In the genomic region with DNA sequence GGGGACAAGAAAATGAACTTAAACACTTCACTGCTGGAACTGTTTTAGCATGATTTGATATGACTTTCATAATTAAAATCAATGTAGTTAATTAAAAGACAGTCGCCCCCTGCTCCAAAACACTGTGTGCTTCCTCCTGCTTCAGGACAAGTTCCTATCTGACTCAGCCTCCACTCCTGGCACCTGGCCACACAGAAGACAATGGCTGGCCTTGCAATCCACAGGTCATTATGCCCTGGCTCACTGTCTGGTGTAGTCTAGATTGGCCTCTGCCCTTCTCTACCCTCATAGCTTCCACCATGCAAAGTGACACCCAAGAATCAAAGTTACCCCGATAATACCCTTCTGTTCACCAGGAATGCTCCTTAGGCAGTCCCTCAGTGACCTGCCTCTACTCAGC, we compare ENCODE assay signal across 11 mouse cellular contexts. TPM values are rescaled to one million over a fixed set of nuclear protein-coding genes. Genes with fewer than 3 reads are reported as not detected.
DNase-seq lines count a peak whose midpoint lies in the region; ATAC-seq and TF ChIP-seq lines count a peak whose summit lies in the region.
"Had no signal": no experiment of that assay in that cellular context is flagged by ENCODE, and none has a peak within 500 bp of the region (broad histone marks: within the 10 kb centered on the region; RNA-seq: fewer than 3 reads in every experiment).

No protein-coding gene starts in this region.

- intact Hi-C loops in heart, adult 2 months (cut with DNase I): loop anchor here (2.0 to 10.0 kb wide), 2 partner anchors 26 to 190 kb away; a partner anchor contains a TSS

- H3K4me1 ChIP-seq in heart, adult 2 months (ENCODE audit: control insufficient read depth, insufficient read depth, low read length): peaks cover 9% of the 10 kb centered on the region; the same call in 1 of the 2 replicates
- H3K4me1 ChIP-seq in heart, embryonic 11.5 days (ENCODE audit: control insufficient read depth, insufficient read depth, low read length): peaks cover 9% of the 10 kb centered on the region
- H3K4me1 ChIP-seq in neural tube, embryonic 15.5 days: no peaks in the 10 kb centered on the region
- H3K4me1 ChIP-seq: forebrain, embryonic 13.5 days; midbrain, embryonic 13.5 days had no signal

- H3K4me3 ChIP-seq in heart, adult 2 months: no peak overlapping the region
- no peak overlapping the region for H3K4me3 ChIP-seq in heart, embryonic 11.5 days (ENCODE audit: low read depth, low read length)
- no peak overlapping the region for H3K4me3 ChIP-seq in neural tube, embryonic 15.5 days (replicated peaks)
- H3K4me3 ChIP-seq: forebrain, embryonic 13.5 days; midbrain, embryonic 13.5 days had no signal

- H3K9me3 ChIP-seq in heart, embryonic 11.5 days (replicated peaks; ENCODE audit: control insufficient read depth, low read length): no peaks in the 10 kb centered on the region
- no peaks in the 10 kb centered on the region for H3K9me3 ChIP-seq in neural tube, embryonic 15.5 days (replicated peaks)
- H3K9me3 ChIP-seq: forebrain, embryonic 13.5 days; midbrain, embryonic 13.5 days had no signal

- 43% methylated on average over 2 of the region's 2 CpGs for WGBS in heart, adult 2 months
- WGBS in heart, embryonic 11.5 days (ENCODE audit: insufficient replicate concordance): 77% methylated on average over 2 of the region's 2 CpGs
- WGBS in neural tube, embryonic 15.5 days: 81% methylated on average over 2 of the region's 2 CpGs

- no peaks in the 10 kb centered on the region for H3K27me3 ChIP-seq in heart, adult 2 months (ENCODE audit: control insufficient read depth, insufficient read depth, low read length)
- no peaks in the 10 kb centered on the region for H3K27me3 ChIP-seq in heart, embryonic 11.5 days (ENCODE audit: control insufficient read depth, insufficient read depth, low read length)
- no peaks in the 10 kb centered on the region for H3K27me3 ChIP-seq in neural tube, embryonic 15.5 days (replicated peaks)
- H3K27me3 ChIP-seq: forebrain, embryonic 13.5 days; midbrain, embryonic 13.5 days had no signal

- peak; percentile 56 to 62 for DNase-seq in heart, adult 2 months
- peak; percentile 15 for DNase-seq in 416B (ENCODE audit: low read depth)
- DNase-seq in adrenal gland, postnatal 10 days: peak; percentile 75
- peak; percentile 66 for DNase-seq in kidney, postnatal 14 days
- no peak for DNase-seq in spleen, adult 18-20 months
- DNase-seq in layer of hippocampus, adult 9-11 months: no peak
- DNase-seq: thymus, adult 2 months had no signal

- H3K27ac ChIP-seq in heart, adult 2 months: peak overlapping the region; percentile 31; the same call in 1 of the 2 replicates
- H3K27ac ChIP-seq in heart, embryonic 11.5 days (ENCODE audit: low read depth, low read length): no peak overlapping the region
- no peak overlapping the region for H3K27ac ChIP-seq in neural tube, embryonic 15.5 days (replicated peaks)
- H3K27ac ChIP-seq: forebrain, embryonic 13.5 days; midbrain, embryonic 13.5 days had no signal

- no peak overlapping the region for H3K9ac ChIP-seq in heart, adult 2 months (ENCODE audit: low read depth, low read length)
- H3K9ac ChIP-seq in heart, embryonic 11.5 days (ENCODE audit: low read depth, low read length): no peak overlapping the region
- H3K9ac ChIP-seq in neural tube, embryonic 15.5 days (replicated peaks): no peak overlapping the region
- H3K9ac ChIP-seq: forebrain, embryonic 13.5 days; midbrain, embryonic 13.5 days had no signal

- ATAC-seq in heart, embryonic 11.5 days (replicated peaks; ENCODE audit: insufficient number of reproducible peaks, low FRiP score, low TSS enrichment): no peak
- ATAC-seq in neural tube, embryonic 15.5 days (ENCODE audit: low FRiP score): no peak
- ATAC-seq: forebrain, embryonic 13.5 days; midbrain, embryonic 13.5 days had no signal

- H3K4me2 ChIP-seq in heart, embryonic 11.5 days: no peak overlapping the region
- no peak overlapping the region for H3K4me2 ChIP-seq in neural tube, embryonic 15.5 days
- H3K4me2 ChIP-seq: forebrain, embryonic 13.5 days; midbrain, embryonic 13.5 days had no signal

- TF ChIP-seq CTCF in heart, adult 2 months (IDR thresholded peaks at IDR 0.05): no peak

- peaks cover 2% of the 10 kb centered on the region; the same call in 1 of the 2 replicates for H3K36me3 ChIP-seq in heart, adult 2 months (ENCODE audit: control insufficient read depth, insufficient read depth, low read length)
- H3K36me3 ChIP-seq in heart, embryonic 11.5 days (ENCODE audit: control insufficient read depth, insufficient read depth, low read length): no peaks in the 10 kb centered on the region
- no peaks in the 10 kb centered on the region for H3K36me3 ChIP-seq in neural tube, embryonic 15.5 days
- H3K36me3 ChIP-seq: midbrain, embryonic 13.5 days had no signal

- TF ChIP-seq EP300 in heart, adult 2 months (IDR thresholded peaks at IDR 0.05; ENCODE audit: insufficient read depth, low read depth, low read length): no peak

- no peak for TF ChIP-seq POLR2A in heart, adult 2 months (IDR thresholded peaks at IDR 0.05; ENCODE audit: insufficient read depth, low read depth, low read length)

- H3K79me2 ChIP-seq in heart, adult 2 months (replicated peaks; ENCODE audit: control insufficient read depth, insufficient read depth, low read length): no peaks in the 10 kb centered on the region

RNA-seq across cellular contexts. Expression of a gene that starts 26.8 kb away (rescaled TPM):
- 10 to 100 TPM; 32.3 to 38.3 TPM for total RNA-seq in heart, adult 2 months (2021)
- 16.1 and 22.1 TPM in 2 replicates for polyA plus RNA-seq in heart, adult 2 months (2012; rRNA removed)
- polyA plus RNA-seq in heart, embryonic 11.5 days (2014; fragmentation: Nextera tagmentation; extraction: Ambion mirVana): 7.6 and 11.3 TPM in 2 replicates
- total RNA-seq in adrenal gland, postnatal 10 days (2021): 10 to 100 TPM; 19.4 to 23.5 TPM
- polyA plus RNA-seq in neural tube, embryonic 15.5 days (2015; fragmentation: Nextera tagmentation; extraction: Ambion mirVana): 3.1 and 4.0 TPM in 2 replicates

Comparison
In these comparisons a context has a peak if more than half of its experiments do, and no peak if none do; other contexts are left out.
1. DNase-seq: peak in heart, adult 2 months (2 of 2), 416B (single experiment), adrenal gland, postnatal 10 days (single experiment) and kidney, postnatal 14 days (single experiment); none in spleen, adult 18-20 months (0 of 2) and layer of hippocampus, adult 9-11 months (single experiment).